Mouse (Mus musculus) kidney, adult 2 months (tissue): ENCODE data around the gene Ssb.

Experiments
- CTCF ChIP-seq: fragments of 200-500 bp; conservative IDR thresholded peaks from 2 replicates; pipeline ENCODE4 v1.5.1; 2011; ENCODE audit warnings: low read depth, mild to moderate bottlenecking, control low read depth, low read length, moderate library complexity, mixed read lengths; ENCODE audit not compliant: insufficient read depth, insufficient read length
- POLR2A ChIP-seq: fragments of 200-500 bp; IDR thresholded peaks from one replicate; pipeline ENCODE4 v1.6.1; 2011; ENCODE audit warnings: low read depth, low read length, control low read depth

GRCm38 (mm10) chr2:69851427-69852058 lies 9.8 kb upstream of the Ssb start:
- TF ChIP-seq CTCF (no peak), POLR2A (no peak)
